Mouse (Mus musculus) cerebellum, adult 9-11 months (tissue): ENCODE data around the gene Anks1b.

Experiments used
- DNase-seq: peaks from one replicate; pipeline ENCODE4 v3.0.0; 2022

The Anks1b gene

GRCm38 (mm10) chr10:89975431-89975841, 102.1 kb downstream of the Anks1b start:
- DNase-seq: peak; percentile 55

GRCm38 (mm10) chr10:89976577-89976976, 103.3 kb downstream of the Anks1b start:
- DNase-seq: peak; percentile 22

GRCm38 (mm10) chr10:89994171-89994570, 120.9 kb downstream of the Anks1b start:
- no peak for DNase-seq

GRCm38 (mm10) chr10:89995621-89996428, 122.5 kb downstream of the Anks1b start:
- DNase-seq: no peak

GRCm38 (mm10) chr10:90003980-90004729, 130.8 kb downstream of the Anks1b start:
- no peak for DNase-seq

GRCm38 (mm10) chr10:90004882-90005281, 131.6 kb downstream of the Anks1b start:
- no peak for DNase-seq

- DNase-seq: no peak
These were observed 159.7 kb downstream of the Anks1b start for GRCm38 (mm10) chr10:90033037-90033436.

- peak; percentile 57 for DNase-seq
These were observed 170.0 kb downstream of the Anks1b start for GRCm38 (mm10) chr10:90043287-90043686.

- peak; percentile 66 for DNase-seq
These were observed 170.5 kb downstream of the Anks1b start for GRCm38 (mm10) chr10:90043773-90044172.

- no peak for DNase-seq
These were observed 170.9 kb downstream of the Anks1b start for GRCm38 (mm10) chr10:90044229-90044628.

GRCm38 (mm10) chr10:90068651-90069050, 195.3 kb downstream of the Anks1b start:
- no peak for DNase-seq

GRCm38 (mm10) chr10:90077930-90078329, 204.6 kb downstream of the Anks1b start:
- DNase-seq: no peak

GRCm38 (mm10) chr10:90081151-90081550, 207.8 kb downstream of the Anks1b start:
- peak; percentile 50 for DNase-seq

- DNase-seq: peak; percentile 16
These were observed 208.3 kb downstream of the Anks1b start for GRCm38 (mm10) chr10:90081630-90082029.

- DNase-seq: no peak
These were observed 220.6 kb downstream of the Anks1b start for GRCm38 (mm10) chr10:90093877-90094276.

- DNase-seq: no peak
These were observed 239.4 kb downstream of the Anks1b start for GRCm38 (mm10) chr10:90112662-90113061.

GRCm38 (mm10) chr10:90116867-90117266, 243.6 kb downstream of the Anks1b start:
- no peak for DNase-seq

- peak; percentile 52 for DNase-seq
These were observed 244.5 kb downstream of the Anks1b start for GRCm38 (mm10) chr10:90117836-90118235.

GRCm38 (mm10) chr10:90137538-90137937, 264.2 kb downstream of the Anks1b start:
- DNase-seq: no peak

GRCm38 (mm10) chr10:90140947-90141346, 267.6 kb downstream of the Anks1b start:
- no peak for DNase-seq

GRCm38 (mm10) chr10:90144444-90144843, 271.1 kb downstream of the Anks1b start:
- DNase-seq: no peak

- DNase-seq: no peak
These were observed 278.2 kb downstream of the Anks1b start for GRCm38 (mm10) chr10:90151510-90151909.

GRCm38 (mm10) chr10:90169941-90170580, 296.8 kb downstream of the Anks1b start:
- DNase-seq: peak; percentile 27
